Mouse (Mus musculus) ES-Bruce4 (cell line): ENCODE data around the gene Nhsl1. TPM values are rescaled to one million over a fixed set of nuclear protein-coding genes. Genes with fewer than 3 reads are reported as not detected.

Experiments used
- H3K27ac ChIP-seq: 2 replicates; pipeline ENCODE4 v1.5.1; 2012; ENCODE audit warnings: low read length, inconsistent platforms; ENCODE audit not compliant: insufficient read depth
- H3K27me3 ChIP-seq: 2 replicates; pipeline ENCODE4 v1.6.1; 2012; ENCODE audit warnings: mild to moderate bottlenecking, low read length, inconsistent platforms; ENCODE audit not compliant: control insufficient read depth, poor library complexity, insufficient read depth, severe bottlenecking
- H3K36me3 ChIP-seq: 2 replicates; pipeline ENCODE4 v1.6.1; 2012; ENCODE audit warnings: inconsistent platforms, mild to moderate bottlenecking, low read length, moderate library complexity; ENCODE audit not compliant: control insufficient read depth, poor library complexity, insufficient read depth, severe bottlenecking
- H3K4me1 ChIP-seq: one replicate; pipeline ENCODE4 v1.8.1; 2011; ENCODE audit warnings: low read length; ENCODE audit not compliant: control insufficient read depth, insufficient read depth
- H3K4me3 ChIP-seq: 2 replicates; pipeline ENCODE4 v1.5.1; 2011; ENCODE audit warnings: low read depth, mild to moderate bottlenecking, low read length
- H3K9ac ChIP-seq: 2 replicates; pipeline ENCODE4 v1.6.1; 2012; ENCODE audit warnings: low read depth, mild to moderate bottlenecking, inconsistent platforms; ENCODE audit not compliant: poor library complexity, severe bottlenecking
- H3K9me3 ChIP-seq: replicated peaks from 2 replicates; pipeline ENCODE4 v1.6.1; 2012; ENCODE audit warnings: mild to moderate bottlenecking, low read length, inconsistent platforms; ENCODE audit not compliant: control insufficient read depth, poor library complexity, insufficient read depth, severe bottlenecking
- CTCF ChIP-seq: IDR thresholded peaks from one replicate; pipeline ENCODE4 v1.8.1; 2011; ENCODE audit warnings: low read depth, low read length
- EP300 ChIP-seq: IDR thresholded peaks from 2 replicates; pipeline ENCODE4 v1.6.1; 2011; ENCODE audit warnings: low read depth, low read length; ENCODE audit not compliant: insufficient read depth
- POLR2A ChIP-seq: IDR thresholded peaks from one replicate; pipeline ENCODE4 v1.8.1; 2011; ENCODE audit warnings: low read length; ENCODE audit not compliant: insufficient read depth
- polyA plus RNA-seq: library from polyadenylated mRNA; stranded (reverse); fragments of >200 nt; gene quantifications from 2 replicates; pipeline ENCODE4 v1.2.4, GENCODE M21; 2011; ENCODE audit warnings: low read depth; ENCODE audit not compliant: missing spikeins, insufficient read depth, insufficient read length

The Nhsl1 gene
- polyA plus RNA-seq, 1 experiment = 26.9 TPM

GRCm38 (mm10) chr10:18525726-18526125 is 206.9 kb downstream of the Nhsl1 start:
- Histone ChIP-seq H3K9me3 (no peaks in the 10 kb centered on the region), H3K27me3 (no peaks in the 10 kb centered on the region), H3K9ac (peak overlapping the region; percentile 12; the same call in 1 of the 2 replicates), H3K27ac (no peak overlapping the region), H3K4me3 (peak overlapping the region; percentile 41), H3K4me1 (no peaks in the 10 kb centered on the region), H3K36me3 (no peaks in the 10 kb centered on the region)
- TF ChIP-seq EP300 = no peak
- no peak for TF ChIP-seq POLR2A
- no peak for TF ChIP-seq CTCF

- no peaks in the 10 kb centered on the region for H3K9me3 ChIP-seq
- H3K4me1 ChIP-seq = no peaks in the 10 kb centered on the region
- H3K9ac ChIP-seq = peak overlapping the region; percentile 12; the same call in 1 of the 2 replicates
- H3K4me3 ChIP-seq = peak overlapping the region; percentile 7
- TF ChIP-seq EP300 = no peak
- H3K27ac ChIP-seq = no peak overlapping the region
- no peaks in the 10 kb centered on the region for H3K36me3 ChIP-seq
- no peaks in the 10 kb centered on the region for H3K27me3 ChIP-seq
Measured at GRCm38 (mm10) chr10:18526184-18526850, 207.5 kb downstream of the Nhsl1 start.

- 0 out of 2 replicates have a peak overlapping the region, but pooled peaks have one; percentile 11 for H3K9ac ChIP-seq
- no peaks in the 10 kb centered on the region for H3K9me3 ChIP-seq
- no peak for TF ChIP-seq POLR2A
- H3K36me3 ChIP-seq = no peaks in the 10 kb centered on the region
- H3K27ac ChIP-seq = no peak overlapping the region
- H3K4me3 ChIP-seq = peak overlapping the region; percentile 7; the same call in 1 of the 2 replicates
- no peaks in the 10 kb centered on the region for H3K4me1 ChIP-seq
- H3K27me3 ChIP-seq = no peaks in the 10 kb centered on the region
Measured at GRCm38 (mm10) chr10:18526851-18527675, 208.3 kb downstream of the Nhsl1 start.

GRCm38 (mm10) chr10:18527766-18528165 is 209.0 kb downstream of the Nhsl1 start:
- Histone ChIP-seq H3K9ac (no peak overlapping the region), H3K9me3 (no peaks in the 10 kb centered on the region), H3K27ac (no peak overlapping the region), H3K36me3 (no peaks in the 10 kb centered on the region), H3K4me1 (no peaks in the 10 kb centered on the region), H3K27me3 (no peaks in the 10 kb centered on the region), H3K4me3 (no peak overlapping the region)
- no peak for TF ChIP-seq CTCF
- no peak for TF ChIP-seq POLR2A
- no peak for TF ChIP-seq EP300

- Histone ChIP-seq H3K9me3 (no peaks in the 10 kb centered on the region), H3K36me3 (no peaks in the 10 kb centered on the region), H3K27me3 (no peaks in the 10 kb centered on the region), H3K27ac (no peak overlapping the region), H3K4me1 (no peaks in the 10 kb centered on the region), H3K4me3 (no peak overlapping the region), H3K9ac (no peak overlapping the region)
- TF ChIP-seq EP300 (no peak), POLR2A (no peak), CTCF (no peak)
Measured at GRCm38 (mm10) chr10:18528475-18528874, 209.7 kb downstream of the Nhsl1 start.

DNA sequence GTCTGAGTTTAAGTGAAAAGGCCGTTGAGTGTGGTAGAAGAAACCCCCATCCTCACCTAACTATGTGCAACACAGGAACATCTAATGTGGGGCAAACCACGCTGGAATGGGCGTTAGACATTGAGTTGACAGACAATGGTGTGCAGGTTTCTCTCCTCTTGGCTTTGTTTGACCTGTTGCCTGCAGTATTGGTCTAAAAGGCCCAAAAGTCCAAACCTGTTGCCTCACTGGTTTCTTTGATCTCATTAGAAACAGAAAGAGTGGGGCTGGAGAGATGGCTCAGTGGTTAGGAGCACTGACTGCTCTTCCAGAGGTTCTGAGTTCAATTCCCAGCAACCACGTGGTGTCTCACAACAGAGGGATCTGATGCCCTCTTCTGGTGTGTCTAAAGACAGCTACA is 210.4 kb downstream of the Nhsl1 start:
- Histone ChIP-seq H3K27me3 (no peaks in the 10 kb centered on the region), H3K27ac (no peak overlapping the region), H3K4me3 (no peak overlapping the region), H3K4me1 (no peaks in the 10 kb centered on the region), H3K36me3 (no peaks in the 10 kb centered on the region), H3K9ac (no peak overlapping the region), H3K9me3 (no peaks in the 10 kb centered on the region)
- TF ChIP-seq POLR2A (no peak), CTCF (no peak)
